Mouse (Mus musculus): ENCODE data around the gene Gpr107. TPM values are rescaled to one million over a fixed set of nuclear protein-coding genes. Genes with fewer than 3 reads are reported as not detected.

Gpr107 gene
- polyA plus RNA-seq, 1 experiment from 2014 or later: 26.2 TPM

DNA sequence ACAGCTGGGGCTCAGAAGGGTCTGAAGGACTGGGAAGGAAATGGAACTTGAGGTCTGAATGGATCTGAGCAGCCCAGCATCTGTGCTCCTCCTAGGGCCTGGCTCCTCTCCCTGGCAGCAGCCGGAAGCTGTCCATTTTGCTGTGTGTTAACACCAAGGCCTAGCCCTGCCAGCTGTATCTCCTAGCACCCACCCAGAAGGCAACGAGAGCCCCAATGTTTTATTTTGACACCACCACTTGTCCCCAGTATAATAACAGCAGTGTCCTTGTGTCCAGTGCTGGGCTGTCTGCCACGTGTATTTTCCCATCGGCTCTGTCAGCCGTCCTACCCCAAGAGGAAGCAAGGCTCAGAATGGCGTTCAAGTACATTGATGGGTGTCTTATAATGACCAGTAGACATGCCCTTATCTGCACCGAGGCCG is 110.9 kb downstream of the Gpr107 start:
- no peak overlapping the region for H3K9ac ChIP-seq (replicated peaks; ENCODE audit: low read depth)
- no peak overlapping the region for H3K4me2 ChIP-seq (replicated peaks; ENCODE audit: low read depth, low read length)
- peaks cover 9% of the 10 kb centered on the region; the same call in 1 of the 2 replicates for H3K4me1 ChIP-seq (ENCODE audit: insufficient read depth, low read depth, low read length)
- TF ChIP-seq CTCF (IDR thresholded peaks at IDR 0.05) (no peak), EP300 (IDR thresholded peaks at IDR 0.05) (no peak)
- DNase-seq (ENCODE audit: low spot score) (peak; percentile 59), ATAC-seq (peak; percentile 53)
- no peak overlapping the region for H3K27ac ChIP-seq (ENCODE audit: low read length)
- WGBS: 38% methylated on average over 8 of the region's 8 CpGs
- no peak overlapping the region for H3K4me3 ChIP-seq (ENCODE audit: low read depth, low read length)
- H3K36me3 ChIP-seq (ENCODE audit: insufficient read depth, low read length): no peaks in the 10 kb centered on the region
- no peaks in the 10 kb centered on the region for H3K9me3 ChIP-seq (ENCODE audit: low read length)
- no peaks in the 10 kb centered on the region for H3K27me3 ChIP-seq (replicated peaks; ENCODE audit: insufficient read depth, low read length)

- 21% methylated on average over 9 of the region's 10 CpGs for WGBS
These were observed 111.7 kb downstream of the Gpr107 start for GRCm38 (mm10) chr2:31263746-31264378.

GRCm38 (mm10) chr2:31267447-31267846 is 115.3 kb downstream of the Gpr107 start:
- no peak overlapping the region for H3K4me2 ChIP-seq (replicated peaks; ENCODE audit: low read depth, low read length)
- peak; percentile 12 for DNase-seq (ENCODE audit: low spot score)
- no peaks in the 10 kb centered on the region for H3K36me3 ChIP-seq (ENCODE audit: insufficient read depth, low read length)
- TF ChIP-seq EP300 (IDR thresholded peaks at IDR 0.05) (no peak), CTCF (IDR thresholded peaks at IDR 0.05) (no peak)
- H3K27me3 ChIP-seq (replicated peaks; ENCODE audit: insufficient read depth, low read length): no peaks in the 10 kb centered on the region
- no peaks in the 10 kb centered on the region for H3K9me3 ChIP-seq (ENCODE audit: low read length)
- H3K4me1 ChIP-seq (ENCODE audit: insufficient read depth, low read depth, low read length): peaks cover 7% of the 10 kb centered on the region; the same call in 1 of the 2 replicates
- no peak for ATAC-seq
- 65% methylated on average over 6 of the region's 6 CpGs for WGBS
- no peak overlapping the region for H3K4me3 ChIP-seq (ENCODE audit: low read depth, low read length)
- no peak overlapping the region for H3K9ac ChIP-seq (replicated peaks; ENCODE audit: low read depth)
- H3K27ac ChIP-seq (ENCODE audit: low read length): no peak overlapping the region

More at GRCm38 (mm10) chr2:31263746-31264378, 111.7 kb downstream of the Gpr107 start:
- no peak overlapping the region for H3K4me2 ChIP-seq (replicated peaks; ENCODE audit: low read depth, low read length)
- H3K27me3 ChIP-seq (replicated peaks; ENCODE audit: insufficient read depth, low read length): no peaks in the 10 kb centered on the region
- no peaks in the 10 kb centered on the region for H3K36me3 ChIP-seq (ENCODE audit: insufficient read depth, low read length)
- no peak overlapping the region for H3K9ac ChIP-seq (replicated peaks; ENCODE audit: low read depth)
- no peak for TF ChIP-seq CTCF (IDR thresholded peaks at IDR 0.05)
- TF ChIP-seq EP300 (IDR thresholded peaks at IDR 0.05): no peak
- peaks cover 7% of the 10 kb centered on the region; the same call in 1 of the 2 replicates for H3K4me1 ChIP-seq (ENCODE audit: insufficient read depth, low read depth, low read length)
- DNase-seq (ENCODE audit: low spot score) (peak; percentile 75), ATAC-seq (peak; percentile 30)
- H3K9me3 ChIP-seq (ENCODE audit: low read length): no peaks in the 10 kb centered on the region
- no peak overlapping the region for H3K4me3 ChIP-seq (ENCODE audit: low read depth, low read length)
- no peak overlapping the region for H3K27ac ChIP-seq (ENCODE audit: low read length)

Other genes starting within 250 kb of the Gpr107 start
- 20.0 and 29.8 TPM in 2 replicates for gene Ptges, start 222.5 kb upstream of the Gpr107 start, polyA plus RNA-seq (2015; fragmentation: Nextera tagmentation; extraction: Ambion mirVana)
- 23.3 and 24.6 TPM in 2 replicates for gene Tor1b, start 199.4 kb upstream of the Gpr107 start, polyA plus RNA-seq (2015; fragmentation: Nextera tagmentation; extraction: Ambion mirVana)
- 54.6 and 57.5 TPM in 2 replicates for gene Tor1a, start 184.4 kb upstream of the Gpr107 start, polyA plus RNA-seq (2015; fragmentation: Nextera tagmentation; extraction: Ambion mirVana)
- 41.0 and 43.6 TPM in 2 replicates for gene BC005624, start 170.1 kb upstream of the Gpr107 start, polyA plus RNA-seq (2015; fragmentation: Nextera tagmentation; extraction: Ambion mirVana)
- gene Usp20, start 170.0 kb upstream of the Gpr107 start, polyA plus RNA-seq (2015; fragmentation: Nextera tagmentation; extraction: Ambion mirVana): 8.4 and 9.6 TPM in 2 replicates
- 7.2 and 10.0 TPM in 2 replicates for gene Fnbp1, start 10.3 kb upstream of the Gpr107 start, polyA plus RNA-seq (2015; fragmentation: Nextera tagmentation; extraction: Ambion mirVana)
- 3.8 and 4.7 TPM in 2 replicates for gene Ncs1, start 93.5 kb downstream of the Gpr107 start, polyA plus RNA-seq (2015; fragmentation: Nextera tagmentation; extraction: Ambion mirVana)
- gene Hmcn2, start 162.1 kb downstream of the Gpr107 start, polyA plus RNA-seq (2015; fragmentation: Nextera tagmentation; extraction: Ambion mirVana): 1.1 and 1.3 TPM in 2 replicates